Mouse (Mus musculus) MN1 (cell line): Measurements from ENCODE around the gene Rpp40.

Source experiments
- DNase-seq: peaks from one replicate; pipeline ENCODE4 v3.0.0-alpha.2; 2016; ENCODE audit warnings: low spot score

Rpp40 gene

GRCm38 (mm10) chr13:35905879-35906481, at the start of gene Rpp40:
Gene Rpp40 (minus strand): TSS chr13:35906359.
- peak; percentile 89 for DNase-seq

GRCm38 (mm10) chr13:35949814-35950455, 43.8 kb upstream of the Rpp40 start:
- DNase-seq = no peak

GRCm38 (mm10) chr13:35947354-35948000, 41.3 kb upstream of the Rpp40 start:
- peak; percentile 72 for DNase-seq

- no peak for DNase-seq
These were observed 40.6 kb upstream of the Rpp40 start for GRCm38 (mm10) chr13:35946659-35947353.

GRCm38 (mm10) chr13:35940934-35941333, 34.8 kb upstream of the Rpp40 start:
- DNase-seq = no peak

- DNase-seq = no peak
These were observed 33.9 kb upstream of the Rpp40 start for GRCm38 (mm10) chr13:35939871-35940665.

- DNase-seq = no peak
These were observed 31.8 kb upstream of the Rpp40 start for GRCm38 (mm10) chr13:35937991-35938390.

- no peak for DNase-seq
These were observed 5.3 kb upstream of the Rpp40 start for GRCm38 (mm10) chr13:35911476-35911875.

- DNase-seq = peak; percentile 22
These were observed 781 bp downstream of the Rpp40 start for GRCm38 (mm10) chr13:35905378-35905777.

GRCm38 (mm10) chr13:35892866-35893265, 13.3 kb downstream of the Rpp40 start:
- no peak for DNase-seq

GRCm38 (mm10) chr13:35886121-35886725, 19.9 kb downstream of the Rpp40 start:
- peak; percentile 10 for DNase-seq

GRCm38 (mm10) chr13:35880555-35881046, 25.6 kb downstream of the Rpp40 start:
- no peak for DNase-seq

- DNase-seq = no peak
These were observed 26.6 kb downstream of the Rpp40 start for GRCm38 (mm10) chr13:35879519-35879918.

- DNase-seq = no peak
These were observed 27.1 kb downstream of the Rpp40 start for GRCm38 (mm10) chr13:35879068-35879467.

GRCm38 (mm10) chr13:35878282-35878681, 27.9 kb downstream of the Rpp40 start:
- DNase-seq = no peak

- no peak for DNase-seq
These were observed 30.8 kb downstream of the Rpp40 start for GRCm38 (mm10) chr13:35875396-35875795.

- no peak for DNase-seq
These were observed 35.1 kb downstream of the Rpp40 start for GRCm38 (mm10) chr13:35871107-35871506.

GRCm38 (mm10) chr13:35870659-35871058, 35.5 kb downstream of the Rpp40 start:
- DNase-seq = no peak

GRCm38 (mm10) chr13:35860916-35861315, 45.2 kb downstream of the Rpp40 start:
- no peak for DNase-seq

- DNase-seq = no peak
These were observed 48.7 kb downstream of the Rpp40 start for GRCm38 (mm10) chr13:35857486-35857885.

GRCm38 (mm10) chr13:35852851-35853575, 53.1 kb downstream of the Rpp40 start:
- no peak for DNase-seq
